Mouse (Mus musculus) adrenal gland, postnatal 4 days (tissue): Measurements from ENCODE around the gene Slc30a6. TPM values are rescaled to one million over a fixed set of nuclear protein-coding genes. Genes with fewer than 3 reads are reported as not detected.

Experiments used
- DNase-seq, 2 experiments: peaks; one replicate each; pipeline ENCODE4 v3.0.0; 2021 to 2022; ENCODE audit warnings: low spot score in 2 of 2, mixed read lengths in 2 of 2
- long read RNA-seq, 2 experiments: library from polyadenylated mRNA; stranded (forward); transcript quantifications; one replicate each; pipeline ENCODE4 v2.0.0; 2021
- total RNA-seq, 2 experiments: library from RNA; stranded (reverse); gene quantifications; 2 replicates each; pipeline ENCODE4 v1.2.3; 2021

Gene Slc30a6
- 10 to 100 TPM; 23.2 to 25.9 TPM for total RNA-seq
- long read RNA-seq, experiment 1, transcript Slc30a6-201 (14 exons, 2,148 nt), result major isoform, 11 of 13 reads
- long read RNA-seq, experiment 1, partial matches to known transcripts, result 0 of 13 reads
- long read RNA-seq, experiment 1, other reads (novel, unspliced or antisense), result 2 of 13 reads
- long read RNA-seq, experiment 2, transcript Slc30a6-201 (14 exons, 2,148 nt), result major isoform, 25 of 46 reads
- long read RNA-seq, experiment 2, partial matches to known transcripts, result 6 of 46 reads
- long read RNA-seq, experiment 2, other reads (novel, unspliced or antisense), result 15 of 46 reads

- DNase-seq, result peak; percentile 79 to 89
Measured at GRCm38 (mm10) chr17:74395383-74396065, at the start of gene Slc30a6. Gene Slc30a6, plus strand, starts transcription at chr17:74395608.

GRCm38 (mm10) chr17:74363592-74363991 is 31.8 kb upstream of the Slc30a6 start:
- DNase-seq, result no peak

GRCm38 (mm10) chr17:74376916-74377315 is 18.5 kb upstream of the Slc30a6 start:
- DNase-seq, result no peak

- DNase-seq, result no peak
Measured at GRCm38 (mm10) chr17:74386657-74387056, 8.8 kb upstream of the Slc30a6 start.

- DNase-seq, result no peak
Measured at GRCm38 (mm10) chr17:74389847-74390246, 5.6 kb upstream of the Slc30a6 start.

GRCm38 (mm10) chr17:74394381-74394780 is 1.0 kb upstream of the Slc30a6 start:
- no peak for DNase-seq

- no peak for DNase-seq
Measured at GRCm38 (mm10) chr17:74394855-74395254, 553 bp upstream of the Slc30a6 start.

- no peak for DNase-seq
Measured at GRCm38 (mm10) chr17:74396766-74397165, 1.4 kb downstream of the Slc30a6 start.

- DNase-seq, result no peak
Measured at GRCm38 (mm10) chr17:74397173-74397572, 1.8 kb downstream of the Slc30a6 start.

GRCm38 (mm10) chr17:74402486-74403222 is 7.2 kb downstream of the Slc30a6 start:
- DNase-seq, result no peak

- DNase-seq, result no peak
Measured at GRCm38 (mm10) chr17:74406487-74406886, 11.1 kb downstream of the Slc30a6 start.

GRCm38 (mm10) chr17:74409722-74410121 is 14.3 kb downstream of the Slc30a6 start:
- no peak for DNase-seq

GRCm38 (mm10) chr17:74413324-74413723 is 17.9 kb downstream of the Slc30a6 start:
- DNase-seq, result no peak

- no peak for DNase-seq
Measured at GRCm38 (mm10) chr17:74414671-74415070, 19.3 kb downstream of the Slc30a6 start.

GRCm38 (mm10) chr17:74416841-74417360 is 21.5 kb downstream of the Slc30a6 start:
- no peak for DNase-seq

- no peak for DNase-seq
Measured at GRCm38 (mm10) chr17:74418171-74418570, 22.8 kb downstream of the Slc30a6 start.

- DNase-seq, result no peak
Measured at GRCm38 (mm10) chr17:74420656-74421055, 25.2 kb downstream of the Slc30a6 start.

GRCm38 (mm10) chr17:74424401-74425005 is 29.1 kb downstream of the Slc30a6 start:
- DNase-seq, result no peak

GRCm38 (mm10) chr17:74430074-74430473 is 34.7 kb downstream of the Slc30a6 start:
- DNase-seq, result no peak

GRCm38 (mm10) chr17:74431481-74431880 is 36.1 kb downstream of the Slc30a6 start:
- DNase-seq, result no peak

GRCm38 (mm10) chr17:74432631-74433030 is 37.2 kb downstream of the Slc30a6 start:
- no peak for DNase-seq
